Mouse (Mus musculus): ENCODE measurements around the gene Sox5. TPM values are rescaled to one million over a fixed set of nuclear protein-coding genes. Genes with fewer than 3 reads are reported as not detected.

Sox5 gene
- polyA plus RNA-seq, 1 experiment: 24.3 TPM

- TF ChIP-seq POLR2A (IDR thresholded peaks at IDR 0.05; ENCODE audit: extremely low read depth, insufficient read depth, low read length): no peak
- TF ChIP-seq CTCF (IDR thresholded peaks at IDR 0.05; ENCODE audit: extremely low read depth, insufficient read depth, low read length): no peak
- no peak overlapping the region for H3K4me3 ChIP-seq (ENCODE audit: insufficient read depth, low read length)
- H3K27ac ChIP-seq (ENCODE audit: insufficient read depth, low read length): no peak overlapping the region
- H3K4me1 ChIP-seq (ENCODE audit: control insufficient read depth, insufficient read depth, low read length): no peaks in the 10 kb centered on the region
Measured at GRCm38 (mm10) chr6:143948071-143948470, 833.7 kb downstream of the Sox5 start.

GRCm38 (mm10) chr6:143943126-143943525 lies 838.7 kb downstream of the Sox5 start:
- Histone ChIP-seq H3K4me1 (ENCODE audit: control insufficient read depth, insufficient read depth, low read length) (no peaks in the 10 kb centered on the region), H3K4me3 (ENCODE audit: insufficient read depth, low read length) (no peak overlapping the region), H3K27ac (ENCODE audit: insufficient read depth, low read length) (no peak overlapping the region)
- TF ChIP-seq POLR2A (IDR thresholded peaks at IDR 0.05; ENCODE audit: extremely low read depth, insufficient read depth, low read length) (no peak), CTCF (IDR thresholded peaks at IDR 0.05; ENCODE audit: extremely low read depth, insufficient read depth, low read length) (no peak)

- no peak overlapping the region for H3K27ac ChIP-seq (ENCODE audit: insufficient read depth, low read length)
- H3K4me1 ChIP-seq (ENCODE audit: control insufficient read depth, insufficient read depth, low read length): no peaks in the 10 kb centered on the region
- no peak for TF ChIP-seq CTCF (IDR thresholded peaks at IDR 0.05; ENCODE audit: extremely low read depth, insufficient read depth, low read length)
- TF ChIP-seq POLR2A (IDR thresholded peaks at IDR 0.05; ENCODE audit: extremely low read depth, insufficient read depth, low read length): no peak
- no peak overlapping the region for H3K4me3 ChIP-seq (ENCODE audit: insufficient read depth, low read length)
Measured at GRCm38 (mm10) chr6:143941291-143941785, 840.4 kb downstream of the Sox5 start.

- no peak for TF ChIP-seq CTCF (IDR thresholded peaks at IDR 0.05; ENCODE audit: extremely low read depth, insufficient read depth, low read length)
- TF ChIP-seq POLR2A (IDR thresholded peaks at IDR 0.05; ENCODE audit: extremely low read depth, insufficient read depth, low read length): no peak
- Histone ChIP-seq H3K4me1 (ENCODE audit: control insufficient read depth, insufficient read depth, low read length) (no peaks in the 10 kb centered on the region), H3K27ac (ENCODE audit: insufficient read depth, low read length) (no peak overlapping the region), H3K4me3 (ENCODE audit: insufficient read depth, low read length) (no peak overlapping the region)
Measured at GRCm38 (mm10) chr6:143923146-143923545, 858.6 kb downstream of the Sox5 start.

- Histone ChIP-seq H3K27ac (ENCODE audit: insufficient read depth, low read length) (no peak overlapping the region), H3K4me3 (ENCODE audit: insufficient read depth, low read length) (no peak overlapping the region), H3K4me1 (ENCODE audit: control insufficient read depth, insufficient read depth, low read length) (0 out of 2 replicates have a peak, but pooled peaks cover 1% of the 10 kb centered on the region)
- TF ChIP-seq POLR2A (IDR thresholded peaks at IDR 0.05; ENCODE audit: extremely low read depth, insufficient read depth, low read length) (no peak), CTCF (IDR thresholded peaks at IDR 0.05; ENCODE audit: extremely low read depth, insufficient read depth, low read length) (no peak)
Measured at GRCm38 (mm10) chr6:143918405-143918947, 863.3 kb downstream of the Sox5 start.

GRCm38 (mm10) chr6:143916152-143916735 lies 865.5 kb downstream of the Sox5 start:
- no peak for TF ChIP-seq CTCF (IDR thresholded peaks at IDR 0.05; ENCODE audit: extremely low read depth, insufficient read depth, low read length)
- TF ChIP-seq POLR2A (IDR thresholded peaks at IDR 0.05; ENCODE audit: extremely low read depth, insufficient read depth, low read length): no peak
- Histone ChIP-seq H3K4me3 (ENCODE audit: insufficient read depth, low read length) (no peak overlapping the region), H3K27ac (ENCODE audit: insufficient read depth, low read length) (no peak overlapping the region), H3K4me1 (ENCODE audit: control insufficient read depth, insufficient read depth, low read length) (0 out of 2 replicates have a peak, but pooled peaks cover 1% of the 10 kb centered on the region)

- 0 out of 2 replicates have a peak, but pooled peaks cover 1% of the 10 kb centered on the region for H3K4me1 ChIP-seq (ENCODE audit: control insufficient read depth, insufficient read depth, low read length)
- H3K4me3 ChIP-seq (ENCODE audit: insufficient read depth, low read length): no peak overlapping the region
- TF ChIP-seq CTCF (IDR thresholded peaks at IDR 0.05; ENCODE audit: extremely low read depth, insufficient read depth, low read length) (no peak), POLR2A (IDR thresholded peaks at IDR 0.05; ENCODE audit: extremely low read depth, insufficient read depth, low read length) (no peak)
- H3K27ac ChIP-seq (ENCODE audit: insufficient read depth, low read length): no peak overlapping the region
Measured at GRCm38 (mm10) chr6:143915686-143916085, 866.1 kb downstream of the Sox5 start.

- H3K27ac ChIP-seq (ENCODE audit: insufficient read depth, low read length): no peak overlapping the region
- 0 out of 2 replicates have a peak, but pooled peaks cover 1% of the 10 kb centered on the region for H3K4me1 ChIP-seq (ENCODE audit: control insufficient read depth, insufficient read depth, low read length)
- H3K4me3 ChIP-seq (ENCODE audit: insufficient read depth, low read length): no peak overlapping the region
- TF ChIP-seq POLR2A (IDR thresholded peaks at IDR 0.05; ENCODE audit: extremely low read depth, insufficient read depth, low read length): no peak
- TF ChIP-seq CTCF (IDR thresholded peaks at IDR 0.05; ENCODE audit: extremely low read depth, insufficient read depth, low read length): no peak
Measured at GRCm38 (mm10) chr6:143912316-143912715, 869.5 kb downstream of the Sox5 start.

GRCm38 (mm10) chr6:143904693-143905031 lies 877.1 kb downstream of the Sox5 start:
- H3K4me1 ChIP-seq (ENCODE audit: control insufficient read depth, insufficient read depth, low read length): no peaks in the 10 kb centered on the region
- no peak overlapping the region for H3K27ac ChIP-seq (ENCODE audit: insufficient read depth, low read length)
- TF ChIP-seq CTCF (IDR thresholded peaks at IDR 0.05; ENCODE audit: extremely low read depth, insufficient read depth, low read length): no peak
- no peak for TF ChIP-seq POLR2A (IDR thresholded peaks at IDR 0.05; ENCODE audit: extremely low read depth, insufficient read depth, low read length)
- H3K4me3 ChIP-seq (ENCODE audit: insufficient read depth, low read length): no peak overlapping the region

All from cortical plate, adult 2 months (tissue).